ENCODE assay signal across 17 mouse cellular contexts in genomic region chr3:65315837-65316236, GRCm38 (mm10).
"Had no signal": no experiment of that assay in that cellular context is flagged by ENCODE, and none has a peak within 500 bp of the region (broad histone marks: within the 10 kb centered on the region; RNA-seq: fewer than 3 reads in every experiment).

No protein-coding gene starts in this region.

- DNase-seq: gastrocnemius, postnatal 14 days; gastrocnemius, postnatal 36 days; heart, adult 2 months; heart, postnatal 10 days; heart, postnatal 4 days; kidney, adult 18-20 months; kidney, adult 9 months; kidney, postnatal 14 days; kidney, postnatal 36 days; layer of hippocampus, adult 9-11 months; layer of hippocampus, postnatal 36 days; left cerebral cortex, postnatal 4 days had no signal

- ATAC-seq: hindbrain, embryonic 16.5 days; inflammation-experienced regulatory T-cells, adult 6 months; intestine, embryonic 15.5 days; intestine, postnatal 0 days; liver, embryonic 12.5 days had no signal
